ENCODE assay signal across 24 mouse cellular contexts in the genomic region with DNA sequence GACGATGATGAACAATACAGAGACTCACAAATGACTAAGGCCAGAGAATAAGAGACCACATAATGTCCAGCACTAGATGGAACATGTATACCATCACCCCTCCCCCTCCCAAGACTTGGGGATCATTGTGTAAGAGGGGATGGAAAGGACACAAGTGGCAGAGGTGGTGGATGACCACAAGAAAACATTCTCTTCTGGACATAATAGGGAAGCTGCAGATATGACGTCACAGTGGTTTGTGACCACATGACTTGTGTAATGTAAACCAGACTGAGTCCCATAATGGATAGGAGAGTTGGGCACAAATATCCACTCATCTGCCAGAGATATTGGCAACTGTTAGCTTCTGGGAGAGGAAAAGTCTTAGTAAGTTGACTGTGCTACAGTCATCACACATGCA.
"Had no signal": no experiment of that assay in that cellular context is flagged by ENCODE, and none has a peak within 500 bp of the region (broad histone marks: within the 10 kb centered on the region; RNA-seq: fewer than 3 reads in every experiment).

No protein-coding gene starts in this region.

- DNase-seq: gastrocnemius, postnatal 14 days; gastrocnemius, postnatal 36 days; heart, adult 18-20 months; heart, postnatal 14 days; heart, postnatal 36 days; kidney, adult 18-20 months; kidney, adult 8-10 months; kidney, postnatal 10 days; kidney, postnatal 25 days; kidney, postnatal 4 days; left cerebral cortex, postnatal 4 days had no signal

- H3K4me2 ChIP-seq: heart, embryonic 11.5 days; heart, embryonic 13.5 days; heart, embryonic 15.5 days; hindbrain, embryonic 14.5 days; intestine, embryonic 15.5 days; limb, embryonic 13.5 days; limb, embryonic 15.5 days; liver, embryonic 12.5 days had no signal

- H3K4me3 ChIP-seq: heart, embryonic 13.5 days; heart, embryonic 15.5 days; intestine, embryonic 15.5 days; layer of hippocampus, adult 2 months; left cerebral cortex, adult 2 months; limb, embryonic 13.5 days; limb, embryonic 15.5 days; liver, embryonic 12.5 days had no signal

- ATAC-seq: hindbrain, embryonic 16.5 days; inflammation-experienced regulatory T-cells, adult 6 months; intestine, embryonic 15.5 days; intestine, postnatal 0 days; liver, embryonic 12.5 days had no signal

- H3K27me3 ChIP-seq: heart, embryonic 13.5 days; heart, embryonic 15.5 days; intestine, embryonic 15.5 days; limb, embryonic 13.5 days; limb, embryonic 15.5 days; liver, embryonic 12.5 days had no signal

- H3K36me3 ChIP-seq: heart, embryonic 13.5 days; heart, embryonic 15.5 days; intestine, embryonic 15.5 days; limb, embryonic 13.5 days; limb, embryonic 15.5 days; liver, embryonic 12.5 days had no signal
